Mouse (Mus musculus): ENCODE results near the gene Ung.

Gene Ung

GRCm38 (mm10) chr5:114131521-114131840, 1.3 kb downstream of the Ung start:
- DNase-seq: peak; percentile 77 to 86

GRCm38 (mm10) chr5:114132841-114133240, 2.7 kb downstream of the Ung start:
- no peak for DNase-seq

- DNase-seq: peak; percentile 58 to 65
Observed at GRCm38 (mm10) chr5:114134091-114134534, 3.9 kb downstream of the Ung start.

GRCm38 (mm10) chr5:114135516-114135915, 5.3 kb downstream of the Ung start:
- no peak for DNase-seq

- DNase-seq: peak in 1 of 2 experiments; percentile 50
Observed at GRCm38 (mm10) chr5:114137481-114138276, 7.5 kb downstream of the Ung start.

- peak; percentile 49 to 64 for DNase-seq
Observed at GRCm38 (mm10) chr5:114138277-114139164, 8.3 kb downstream of the Ung start.

GRCm38 (mm10) chr5:114139175-114139574, 9.0 kb downstream of the Ung start:
- peak; percentile 94 to 95 for DNase-seq

- DNase-seq: peak; percentile 48 to 84
Observed at GRCm38 (mm10) chr5:114146028-114146888, 16.1 kb downstream of the Ung start, which contains the start of gene Acacb. TSS of gene Acacb (plus strand) at chr5:114146535.

- no peak for DNase-seq
Observed at GRCm38 (mm10) chr5:114147043-114147972, 17.1 kb downstream of the Ung start.

GRCm38 (mm10) chr5:114152359-114153092, 22.3 kb downstream of the Ung start:
- peak in 1 of 2 experiments; percentile 67 for DNase-seq

GRCm38 (mm10) chr5:114153490-114153889, 23.3 kb downstream of the Ung start:
- peak; percentile 37 to 65 for DNase-seq

GRCm38 (mm10) chr5:114154765-114155164, 24.6 kb downstream of the Ung start:
- DNase-seq: no peak

- peak; percentile 60 to 85 for DNase-seq
Observed at GRCm38 (mm10) chr5:114155168-114155933, 25.2 kb downstream of the Ung start.

GRCm38 (mm10) chr5:114157236-114157635, 27.1 kb downstream of the Ung start:
- DNase-seq: no peak

- DNase-seq: no peak
Observed at GRCm38 (mm10) chr5:114161424-114161823, 31.2 kb downstream of the Ung start.

GRCm38 (mm10) chr5:114162106-114162815, 32.1 kb downstream of the Ung start:
- DNase-seq: no peak

- DNase-seq: no peak
Observed at GRCm38 (mm10) chr5:114163117-114163696, 33.0 kb downstream of the Ung start.

- DNase-seq: no peak
Observed at GRCm38 (mm10) chr5:114170345-114170744, 40.2 kb downstream of the Ung start.

- no peak for DNase-seq
Observed at GRCm38 (mm10) chr5:114172936-114173335, 42.8 kb downstream of the Ung start.

Measured in kidney, postnatal 25 days (tissue).